Mouse (Mus musculus) cortical plate, adult 2 months (tissue): ENCODE results near the gene Nfkbia.

Experiments
- CTCF ChIP-seq: fragments of 200-500 bp; IDR thresholded peaks from 2 replicates; pipeline ENCODE4 v1.5.1; 2011; ENCODE audit warnings: mild to moderate bottlenecking, control low read depth, low read length; ENCODE audit not compliant: insufficient read depth; ENCODE audit errors: extremely low read depth
- POLR2A ChIP-seq: fragments of 200-500 bp; IDR thresholded peaks from 2 replicates; pipeline ENCODE4 v1.6.1; 2011; ENCODE audit warnings: mild to moderate bottlenecking, low read length, control low read depth; ENCODE audit not compliant: insufficient read depth; ENCODE audit errors: extremely low read depth

DNA sequence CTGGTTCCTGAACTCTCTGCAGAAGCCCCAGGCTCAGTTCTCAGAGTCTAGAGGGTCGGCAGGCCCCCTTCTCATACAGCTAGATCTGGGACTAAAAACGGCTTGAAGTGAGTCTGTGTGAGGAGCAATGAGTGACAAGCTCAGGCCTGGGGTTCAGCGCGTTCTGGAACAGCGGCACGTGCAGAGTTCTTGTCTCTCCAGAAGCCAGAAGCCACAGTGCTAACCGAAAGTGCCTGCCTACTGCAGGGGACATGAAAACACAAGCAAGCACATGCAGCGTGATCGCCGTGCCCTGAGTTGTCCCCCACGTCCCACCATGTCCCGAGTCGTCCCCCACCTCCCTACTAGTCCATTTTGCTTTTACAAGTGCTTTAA is 18.3 kb downstream of the Nfkbia start:
- TF ChIP-seq POLR2A = no peak
- TF ChIP-seq CTCF = no peak
